ENCODE assay signal across 10 mouse cellular contexts in the genomic region with DNA sequence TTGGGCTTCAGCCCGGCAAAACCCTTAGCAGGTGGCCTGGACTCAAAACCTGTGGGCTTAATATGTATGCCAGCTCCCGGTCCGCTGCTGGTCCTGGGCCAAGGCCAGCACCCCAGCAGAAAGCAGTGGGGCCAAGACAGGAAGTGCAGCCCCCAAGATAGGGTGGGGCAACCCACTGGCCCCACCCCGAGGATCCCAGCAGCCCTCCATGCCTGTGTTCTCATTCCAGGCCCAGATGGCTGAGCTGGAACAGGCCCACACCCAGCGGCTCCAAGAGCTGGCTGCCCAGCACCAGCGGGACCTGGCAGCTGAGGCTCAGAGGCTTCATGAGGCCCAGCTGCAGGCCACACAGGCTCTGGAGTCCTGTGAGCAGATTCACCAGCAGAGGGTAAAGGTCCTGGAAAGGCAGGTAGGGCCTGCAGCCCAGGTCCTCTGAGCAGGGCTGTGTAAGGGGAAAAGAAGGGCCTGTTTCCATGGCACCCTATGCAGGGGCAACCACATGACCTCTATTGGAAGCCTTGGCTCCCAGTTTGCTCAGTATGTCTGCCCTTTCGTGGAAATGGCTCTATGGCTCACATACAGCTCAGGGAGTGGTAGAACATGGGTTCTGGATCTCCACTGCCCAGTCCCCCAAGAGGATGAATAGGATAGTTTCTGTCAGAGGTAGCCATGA. TPM values are rescaled to one million over a fixed set of nuclear protein-coding genes. Genes with fewer than 3 reads are reported as not detected.
DNase-seq lines count a peak whose midpoint lies in the region; ATAC-seq and TF ChIP-seq lines count a peak whose summit lies in the region.
"Had no signal": no experiment of that assay in that cellular context is flagged by ENCODE, and none has a peak within 500 bp of the region (broad histone marks: within the 10 kb centered on the region; RNA-seq: fewer than 3 reads in every experiment).

No protein-coding gene starts in this region.

- DNase-seq in lung, postnatal 14 days = no peak
- peak; percentile 71 for DNase-seq in gastrocnemius, adult 2 months
- no peak for DNase-seq in natural killer cell, adult 2 months (ENCODE audit: low spot score in 2 of 2)
- DNase-seq in ovary, postnatal 10 days (ENCODE audit: low spot score) = no peak
- DNase-seq in spleen, adult 18-20 months = no peak

- WGBS in lung, embryonic 15.5 days = 66% methylated on average over 7 of the region's 7 CpGs
- 54% methylated on average over 7 of the region's 7 CpGs for WGBS in neural tube, embryonic 15.5 days

- no peak overlapping the region for H3K4me2 ChIP-seq in lung, embryonic 15.5 days
- H3K4me2 ChIP-seq in neural tube, embryonic 15.5 days = no peak overlapping the region
- H3K4me2 ChIP-seq: embryonic facial prominence, embryonic 12.5 days had no signal

- no peaks in the 10 kb centered on the region for H3K27me3 ChIP-seq in lung, embryonic 15.5 days
- peaks cover 10% of the 10 kb centered on the region for H3K27me3 ChIP-seq in neural tube, embryonic 15.5 days (replicated peaks)

- peak; percentile 51 for ATAC-seq in lung, embryonic 15.5 days (ENCODE audit: borderline replicate concordance, extremely low read depth, low FRiP score, low TSS enrichment)
- peak; percentile 42; the same call in 1 of the 2 replicates for ATAC-seq in cerebellum, adult (ENCODE audit: insufficient number of reproducible peaks, low FRiP score, low TSS enrichment)
- ATAC-seq in neural tube, embryonic 15.5 days (ENCODE audit: low FRiP score) = peak; percentile 39; the same call in 1 of the 2 replicates

- H3K4me1 ChIP-seq in lung, embryonic 15.5 days = peaks cover 23% of the 10 kb centered on the region
- H3K4me1 ChIP-seq in neural tube, embryonic 15.5 days = peaks cover 19% of the 10 kb centered on the region

- intact Hi-C loops in gastrocnemius, adult 2 months (cut with DNase I) = no loop called here

- no peaks in the 10 kb centered on the region for H3K9me3 ChIP-seq in lung, embryonic 15.5 days
- H3K9me3 ChIP-seq in neural tube, embryonic 15.5 days (replicated peaks) = no peaks in the 10 kb centered on the region
- H3K9me3 ChIP-seq: embryonic facial prominence, embryonic 12.5 days had no signal

- H3K9ac ChIP-seq in lung, embryonic 15.5 days = no peak overlapping the region
- H3K9ac ChIP-seq in neural tube, embryonic 15.5 days (replicated peaks) = no peak overlapping the region
- H3K9ac ChIP-seq: embryonic facial prominence, embryonic 12.5 days had no signal

- no peak overlapping the region for H3K4me3 ChIP-seq in lung, embryonic 15.5 days
- no peak overlapping the region for H3K4me3 ChIP-seq in gastrocnemius, adult 2 months
- no peak overlapping the region for H3K4me3 ChIP-seq in neural tube, embryonic 15.5 days (replicated peaks)
- H3K4me3 ChIP-seq: embryonic facial prominence, embryonic 12.5 days had no signal

- H3K36me3 ChIP-seq in lung, embryonic 15.5 days = no peaks in the 10 kb centered on the region
- H3K36me3 ChIP-seq in neural tube, embryonic 15.5 days = no peaks in the 10 kb centered on the region
- H3K36me3 ChIP-seq: embryonic facial prominence, embryonic 12.5 days had no signal

- TF ChIP-seq CTCF in gastrocnemius, adult 2 months (IDR thresholded peaks at IDR 0.05) = no peak

- H3K27ac ChIP-seq in lung, embryonic 15.5 days = 0 out of 2 replicates have a peak overlapping the region, but pooled peaks have one; percentile 16
- peak overlapping the region; percentile 35 for H3K27ac ChIP-seq in gastrocnemius, adult 2 months
- 0 out of 2 replicates have a peak overlapping the region, but pooled peaks have one; percentile 9 for H3K27ac ChIP-seq in neural tube, embryonic 15.5 days (replicated peaks)
- H3K27ac ChIP-seq: embryonic facial prominence, embryonic 12.5 days; macrophage had no signal

RNA-seq across cellular contexts. Expression of a gene that starts 8.2 kb away (rescaled TPM):
- polyA plus RNA-seq in lung, embryonic 15.5 days (2015; fragmentation: Nextera tagmentation; extraction: Ambion mirVana) = 19.6 and 23.2 TPM in 2 replicates
- total RNA-seq in gastrocnemius, adult 2 months (2021) = 1 to 10 TPM; 5.1 to 5.4 TPM
- polyA plus RNA-seq in neural tube, embryonic 15.5 days (2015; fragmentation: Nextera tagmentation; extraction: Ambion mirVana) = 7.5 and 8.0 TPM in 2 replicates

RNA-seq across cellular contexts. Expression of a gene that starts 58.9 kb away (rescaled TPM):
- 3.2 and 3.7 TPM in 2 replicates for polyA plus RNA-seq in lung, embryonic 15.5 days (2015; fragmentation: Nextera tagmentation; extraction: Ambion mirVana)
- total RNA-seq in gastrocnemius, adult 2 months (2021) = not detected
- 0.23 and 0.32 TPM in 2 replicates for polyA plus RNA-seq in neural tube, embryonic 15.5 days (2015; fragmentation: Nextera tagmentation; extraction: Ambion mirVana)
- polyA plus RNA-seq: macrophage had no signal
